Mouse (Mus musculus) liver, postnatal 0 days (tissue): ENCODE measurements around the gene Fam205a1.
"Not testable (repeated sequence)": the region's sequence is repeated elsewhere in the genome, so short reads cannot be mapped to it uniquely, and the experiment has no call there.

ENCODE experiments used
- CTCF ChIP-seq: sonication (generic); IDR thresholded peaks from 2 replicates; pipeline ENCODE4 v1.5.1; 2016; ENCODE audit warnings: antibody characterized with exemption, low read depth
- EP300 ChIP-seq: IDR thresholded peaks from 2 replicates; pipeline ENCODE4 v1.6.1; 2016; ENCODE audit warnings: antibody characterized with exemption, low read depth, mild to moderate bottlenecking

GRCm38 (mm10) chr4:42853788-42854187 is at the start of gene Fam205a1:
- TF ChIP-seq CTCF, EP300: not testable (repeated sequence)
